Mouse (Mus musculus) MEL (cell line): ENCODE results near the gene Spats2. TPM values are rescaled to one million over a fixed set of nuclear protein-coding genes. Genes with fewer than 3 reads are reported as not detected.

ENCODE experiments used
- DNase-seq: peaks from one replicate; pipeline ENCODE4 v3.0.0; 2011; ENCODE audit warnings: low read depth, low spot score
- H3K27ac ChIP-seq: 2 replicates; pipeline ENCODE4 v1.5.1; 2012; ENCODE audit warnings: low read depth, mild to moderate bottlenecking, control low read depth, low read length, moderate library complexity; ENCODE audit not compliant: control insufficient read depth
- H3K27me3 ChIP-seq, 2 experiments: fragments of 150-350 bp in 1 of 2; sonication (generic) in 1 of 2; 2 replicates each; pipeline ENCODE4 v1.6.1; 2012; ENCODE audit warnings: low read length in 2 of 2, mild to moderate bottlenecking in 2 of 2, improper control_type of control experiment in 1 of 2, moderate library complexity in 1 of 2; ENCODE audit not compliant: insufficient read depth in 2 of 2, control insufficient read depth in 1 of 2
- H3K36me3 ChIP-seq, 2 experiments: 2 replicates each; pipeline ENCODE4 v1.6.1; 2012 to 2014; ENCODE audit warnings: low read length in 2 of 2, improper control_type of control experiment in 1 of 2, inconsistent platforms in 1 of 2, mild to moderate bottlenecking in 1 of 2; ENCODE audit not compliant: insufficient read depth in 2 of 2, control insufficient read depth in 1 of 2
- H3K4me1 ChIP-seq, 2 experiments: fragments of 150-350 bp in 1 of 2; sonication (generic) in 1 of 2; 2 replicates each; pipeline ENCODE4 v1.6.1; 2012; ENCODE audit warnings: low read length in 2 of 2, improper control_type of control experiment in 1 of 2, mild to moderate bottlenecking in 1 of 2; ENCODE audit not compliant: insufficient read depth in 2 of 2, control insufficient read depth in 1 of 2
- H3K4me3 ChIP-seq, 2 experiments: fragments of 150-350 bp in 1 of 2; sonication (generic) in 1 of 2; 2 replicates each; pipeline ENCODE4 v1.5.1; 2012; ENCODE audit warnings: low read depth in 2 of 2, low read length in 2 of 2, mild to moderate bottlenecking in 2 of 2, moderate library complexity in 2 of 2, control low read depth in 1 of 2, improper control_type of control experiment in 1 of 2; ENCODE audit not compliant: control insufficient read depth in 1 of 2, insufficient read depth in 1 of 2
- H3K79me2 ChIP-seq: 2 replicates; pipeline ENCODE4 v1.6.1; 2012; ENCODE audit warnings: mild to moderate bottlenecking, low read length, moderate library complexity; ENCODE audit not compliant: control insufficient read depth, poor library complexity, insufficient read depth
- H3K9ac ChIP-seq: 2 replicates; pipeline ENCODE4 v1.6.1; 2012; ENCODE audit warnings: low read depth, mild to moderate bottlenecking, control low read depth, low read length, moderate library complexity; ENCODE audit not compliant: control insufficient read depth, poor library complexity, severe bottlenecking
- H3K9me3 ChIP-seq: fragments of 150-350 bp; sonication (generic); replicated peaks from 2 replicates; pipeline ENCODE4 v1.6.1; 2012; ENCODE audit warnings: mild to moderate bottlenecking, low read length, improper control_type of control experiment, moderate library complexity; ENCODE audit not compliant: insufficient read depth
- BHLHE40 ChIP-seq: IDR thresholded peaks from 2 replicates; pipeline ENCODE4 v1.6.1; 2012; ENCODE audit warnings: low read depth, mild to moderate bottlenecking, inconsistent platforms, low read length, improper control_type of control experiment, borderline replicate concordance
- CHD1 ChIP-seq: IDR thresholded peaks from 2 replicates; pipeline ENCODE4 v1.6.1; 2012; ENCODE audit warnings: low read depth, mild to moderate bottlenecking, inconsistent platforms, low read length, improper control_type of control experiment
- ELF1 ChIP-seq: IDR thresholded peaks from 2 replicates; pipeline ENCODE4 v1.6.1; 2014; ENCODE audit warnings: low read depth, mild to moderate bottlenecking, inconsistent platforms, low read length, improper control_type of control experiment, moderate library complexity
- GATA1 ChIP-seq: IDR thresholded peaks from 2 replicates; pipeline ENCODE4 v1.6.1; 2011; ENCODE audit warnings: low read depth, low read length, improper control_type of control experiment
- HCFC1 ChIP-seq: IDR thresholded peaks from 2 replicates; pipeline ENCODE4 v1.6.1; 2012; ENCODE audit warnings: low read depth, mild to moderate bottlenecking, inconsistent platforms, low read length, improper control_type of control experiment, moderate library complexity
- MAZ ChIP-seq: IDR thresholded peaks from 2 replicates; pipeline ENCODE4 v1.6.1; 2012; ENCODE audit warnings: low read depth, mild to moderate bottlenecking, inconsistent platforms, low read length, improper control_type of control experiment
- MEF2A ChIP-seq: IDR thresholded peaks from 2 replicates; pipeline ENCODE4 v1.6.1; 2014; ENCODE audit warnings: low read depth, mild to moderate bottlenecking, inconsistent platforms, low read length, improper control_type of control experiment; ENCODE audit not compliant: poor library complexity, insufficient replicate concordance, severe bottlenecking; ENCODE audit errors: extremely low read depth
- MXI1 ChIP-seq: IDR thresholded peaks from 2 replicates; pipeline ENCODE4 v1.6.1; 2011; ENCODE audit warnings: mild to moderate bottlenecking, low read depth, low read length, improper control_type of control experiment
- MYC ChIP-seq: IDR thresholded peaks from 2 replicates; pipeline ENCODE4 v1.6.1; 2011; ENCODE audit warnings: low read depth, mild to moderate bottlenecking, low read length, improper control_type of control experiment, moderate library complexity
- NELFE ChIP-seq: IDR thresholded peaks from 2 replicates; pipeline ENCODE4 v1.6.1; 2011; ENCODE audit warnings: low read depth, low read length, improper control_type of control experiment
- NRF1 ChIP-seq: IDR thresholded peaks from 2 replicates; pipeline ENCODE4 v1.6.1; 2014; ENCODE audit warnings: low read depth, mild to moderate bottlenecking, inconsistent platforms, low read length, improper control_type of control experiment, moderate library complexity; ENCODE audit not compliant: poor library complexity, insufficient read depth, severe bottlenecking
- POLR2A ChIP-seq, 2 experiments: IDR thresholded peaks; 2 replicates each; pipeline ENCODE4 v1.6.1; 2011 to 2012; ENCODE audit warnings: low read length in 2 of 2, mild to moderate bottlenecking in 2 of 2, control low read depth in 1 of 2, improper control_type of control experiment in 1 of 2, low read depth in 1 of 2, moderate library complexity in 1 of 2; ENCODE audit not compliant: control insufficient read depth in 1 of 2, insufficient read depth in 1 of 2, poor library complexity in 1 of 2
- POLR2AphosphoS5 ChIP-seq: IDR thresholded peaks from 2 replicates; pipeline ENCODE4 v1.6.1; 2012; ENCODE audit warnings: low read depth, borderline replicate concordance, mild to moderate bottlenecking, inconsistent platforms, low read length, moderate library complexity, mixed read lengths
- RAD21 ChIP-seq: IDR thresholded peaks from 2 replicates; pipeline ENCODE4 v1.6.1; 2011; ENCODE audit warnings: mild to moderate bottlenecking, low read depth, low read length, improper control_type of control experiment
- RCOR1 ChIP-seq: IDR thresholded peaks from 2 replicates; pipeline ENCODE4 v1.6.1; 2012; ENCODE audit warnings: low read depth, mild to moderate bottlenecking, inconsistent platforms, low read length, improper control_type of control experiment
- TAL1 ChIP-seq: IDR thresholded peaks from 2 replicates; pipeline ENCODE4 v1.6.1; 2012; ENCODE audit warnings: mild to moderate bottlenecking, inconsistent platforms, low read length, moderate library complexity, mixed read lengths
- TCF12 ChIP-seq: IDR thresholded peaks from 2 replicates; pipeline ENCODE4 v1.6.1; 2014; ENCODE audit warnings: low read depth, mild to moderate bottlenecking, inconsistent platforms, low read length, improper control_type of control experiment, moderate library complexity
- USF1 ChIP-seq: IDR thresholded peaks from 2 replicates; pipeline ENCODE4 v1.6.1; 2014; ENCODE audit warnings: low read depth, mild to moderate bottlenecking, inconsistent platforms, low read length, improper control_type of control experiment, moderate library complexity
- USF2 ChIP-seq, 2 experiments: IDR thresholded peaks; 2 replicates each; pipeline ENCODE4 v1.6.1; 2011 to 2012; ENCODE audit warnings: improper control_type of control experiment in 2 of 2, low read length in 2 of 2, borderline replicate concordance in 1 of 2, inconsistent platforms in 1 of 2, low read depth in 1 of 2, mild to moderate bottlenecking in 1 of 2; ENCODE audit not compliant: insufficient read depth in 1 of 2
- ZMIZ1 ChIP-seq: IDR thresholded peaks from 2 replicates; pipeline ENCODE4 v1.6.1; 2012; ENCODE audit warnings: low read depth, mild to moderate bottlenecking, inconsistent platforms, low read length, improper control_type of control experiment, moderate library complexity
- polyA plus RNA-seq, 2 experiments: library from polyadenylated mRNA; stranded (reverse) in 1 of 2; unstranded in 1 of 2; fragments of >175 nt in 1 of 2; fragments of >200 nt in 1 of 2; gene quantifications; 2 replicates each; pipeline versions ENCODE4 v1.2.1 to v1.2.4; 2012; ENCODE audit warnings: low replicate concordance in 2 of 2, low read depth in 1 of 2; ENCODE audit not compliant: insufficient read length in 2 of 2, insufficient read depth in 1 of 2, missing spikeins in 1 of 2
- total RNA-seq: library from RNA; depleted of rRNA; stranded (reverse); fragments of 300-350 nt; gene quantifications from 2 replicates; pipeline ENCODE4 v1.2.3, GENCODE M21; 2012

The Spats2 gene
- total and polyA plus RNA-seq, 3 experiments: 8.2 to 24.5 TPM; not detected in 1

DNA sequence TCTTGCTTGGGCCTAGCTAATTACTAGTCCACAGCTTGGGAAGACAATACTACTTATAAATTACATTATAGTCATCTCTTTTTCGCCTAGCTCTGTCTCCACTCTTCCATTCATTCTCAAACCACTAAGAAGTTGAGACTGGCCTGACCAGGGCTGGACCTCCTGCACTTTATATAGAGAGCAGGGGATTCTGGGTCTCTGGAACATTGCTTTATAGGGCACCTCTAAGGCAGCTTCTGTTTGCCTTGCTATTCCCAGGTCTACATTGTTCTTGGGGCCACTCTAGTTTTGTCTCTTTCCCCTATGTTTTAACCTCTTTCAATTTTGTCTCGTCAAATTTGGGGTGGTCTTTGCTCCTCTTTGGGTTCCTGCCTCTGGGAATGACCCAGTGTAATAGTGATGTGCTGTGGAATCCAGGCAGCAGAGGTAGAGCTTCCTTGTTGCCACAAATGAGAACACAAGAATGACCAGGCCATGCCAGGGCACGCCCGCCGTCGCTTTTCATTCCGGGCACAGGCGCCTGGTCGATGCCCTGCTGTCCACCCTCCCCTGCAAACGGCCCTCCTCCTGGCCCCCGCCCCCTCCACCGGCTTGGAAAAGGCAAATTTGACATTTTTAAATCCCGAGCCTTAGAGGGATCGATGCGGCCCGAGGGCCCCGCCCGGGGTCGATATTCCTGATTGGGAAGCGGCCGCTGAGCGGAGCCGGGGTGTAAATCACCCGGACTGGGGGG, 29.5 kb upstream of the Spats2 start:
- H3K4me1 ChIP-seq: peaks cover 0 to 15% of the 10 kb centered on the region in 2 experiments; a peak in 2 of 4 replicates

GRCm38 (mm10) chr15:99096831-99097500, 28.8 kb upstream of the Spats2 start:
- Histone ChIP-seq H3K4me3 (no peak overlapping the region), H3K36me3 (peaks cover 0 to 11% of the 10 kb centered on the region in 2 experiments; a peak in 2 of 4 replicates), H3K9ac (no peak overlapping the region), H3K79me2 (peaks cover 1% of the 10 kb centered on the region; the same call in 1 of the 2 replicates), H3K27ac (no peak overlapping the region)
- no peak for DNase-seq
- TF ChIP-seq ELF1 (no peak), MAZ (no peak), USF1 (no peak), NRF1 (no peak), MYC (no peak), MEF2A (no peak), BHLHE40 (no peak)
- TF ChIP-seq, all 39 proteins: peak for 0
- Histone ChIP-seq H3K27me3 (no peaks in the 10 kb centered on the region), H3K4me1 (peaks cover 0 to 15% of the 10 kb centered on the region in 2 experiments; a peak in 2 of 4 replicates), H3K9me3 (no peaks in the 10 kb centered on the region)

More for the DNA sequence above, 29.5 kb upstream of the Spats2 start:
- peaks cover 1% of the 10 kb centered on the region; the same call in 1 of the 2 replicates for H3K79me2 ChIP-seq
- peaks cover 0 to 11% of the 10 kb centered on the region in 2 experiments; a peak in 2 of 4 replicates for H3K36me3 ChIP-seq
- no peak for DNase-seq
- TF ChIP-seq CHD1 (no peak), ZMIZ1 (no peak), USF2 (IDR thresholded peaks at IDR 0.05; ENCODE audit: borderline replicate concordance in 1 of 2, insufficient read depth in 1 of 2, low read depth in 1 of 2, low read length in 2 of 2) (no peak), USF1 (no peak), RAD21 (no peak), NRF1 (no peak), HCFC1 (no peak), POLR2A (IDR thresholded peaks at IDR 0.05; ENCODE audit: control insufficient read depth in 1 of 2, insufficient read depth in 1 of 2, low read depth in 1 of 2, low read length in 2 of 2, poor library complexity in 1 of 2) (no peak), POLR2AphosphoS5 (no peak), TAL1 (no peak), NELFE (no peak), TCF12 (no peak), MYC (no peak), BHLHE40 (no peak), MAZ (no peak), RCOR1 (no peak), MXI1 (no peak), GATA1 (no peak)
- TF ChIP-seq, all 39 proteins: peak for 0
- Histone ChIP-seq H3K4me3 (no peak overlapping the region), H3K27me3 (no peaks in the 10 kb centered on the region), H3K27ac (no peak overlapping the region), H3K9ac (no peak overlapping the region), H3K9me3 (no peaks in the 10 kb centered on the region)
